Mouse (Mus musculus) embryonic facial prominence, embryonic 10.5 days (tissue): ENCODE results near the gene Xlr5a. TPM values are rescaled to one million over a fixed set of nuclear protein-coding genes. Genes with fewer than 3 reads are reported as not detected.
A peak's percentile ranks its signal among the peaks of the same experiment; 100 is the strongest.
"Not testable (repeated sequence)": the region's sequence is repeated elsewhere in the genome, so short reads cannot be mapped to it uniquely, and the experiment has no call there.

Experiments
- DNase-seq: peaks from one replicate; pipeline ENCODE4 v3.0.0-alpha.2; 2017; ENCODE audit warnings: low spot score
- H3K27ac ChIP-seq: fragments of 300-500 bp; sonication (generic); replicated peaks from 2 replicates; pipeline ENCODE4 v1.5.1; 2016; ENCODE audit warnings: mild to moderate bottlenecking
- H3K27me3 ChIP-seq: fragments of 300-500 bp; sonication (generic); replicated peaks from 2 replicates; pipeline ENCODE4 v1.6.1; 2016; ENCODE audit warnings: low read depth, mild to moderate bottlenecking; ENCODE audit not compliant: poor library complexity, severe bottlenecking
- H3K36me3 ChIP-seq: fragments of 300-500 bp; sonication (generic); replicated peaks from 2 replicates; pipeline ENCODE4 v1.6.1; 2016; ENCODE audit warnings: mild to moderate bottlenecking, moderate library complexity
- H3K4me1 ChIP-seq: fragments of 300-500 bp; sonication (generic); 2 replicates; pipeline ENCODE4 v1.6.1; 2016
- H3K4me3 ChIP-seq: fragments of 300-500 bp; sonication (generic); 2 replicates; pipeline ENCODE4 v1.5.1; 2016; ENCODE audit warnings: mild to moderate bottlenecking, moderate library complexity
- H3K9me3 ChIP-seq: fragments of 300-500 bp; sonication (generic); 2 replicates; pipeline ENCODE4 v1.6.1; 2016; ENCODE audit warnings: mild to moderate bottlenecking
- WGBS: fragments of 180-500 bp; shearing (Covaris S2); methylation state at CpG from one replicate; pipeline ENCODE4 v1.1.7; 2016; 5-methylcytosine and 5-hydroxymethylcytosine counted together
- polyA plus RNA-seq: library from polyadenylated mRNA; unstranded; fragments of >200 nt; fragmentation: Nextera tagmentation; extraction: Ambion mirVana; gene quantifications from 2 replicates; pipeline ENCODE4 v1.2.1, GENCODE M21; 2016

The Xlr5a gene
- polyA plus RNA-seq, 1 experiment from 2014 or later = not detected

GRCm38 (mm10) chrX:73229288-73229687, 63.5 kb downstream of the Xlr5a start:
- H3K4me3 ChIP-seq = peak overlapping the region; percentile 71
- no peak overlapping the region for H3K27ac ChIP-seq
- no peaks in the 10 kb centered on the region for H3K9me3 ChIP-seq
- 41% methylated on average over 3 of the region's 3 CpGs for WGBS
- no peaks in the 10 kb centered on the region for H3K36me3 ChIP-seq
- peaks cover 29% of the 10 kb centered on the region for H3K27me3 ChIP-seq
- peaks cover 7% of the 10 kb centered on the region; the same call in 1 of the 2 replicates for H3K4me1 ChIP-seq
- no peak for DNase-seq

GRCm38 (mm10) chrX:73228606-73229214, 64.1 kb downstream of the Xlr5a start:
- Histone ChIP-seq H3K4me1 (peaks cover 7% of the 10 kb centered on the region; the same call in 1 of the 2 replicates), H3K36me3 (no peaks in the 10 kb centered on the region), H3K27me3 (peaks cover 29% of the 10 kb centered on the region), H3K27ac (peak overlapping the region; percentile 86), H3K9me3 (no peaks in the 10 kb centered on the region), H3K4me3 (peak overlapping the region; percentile 71)
- WGBS = 21% methylated on average over 51 of the region's 51 CpGs
- peak; percentile 54 for DNase-seq

GRCm38 (mm10) chrX:73227914-73228605, 64.7 kb downstream of the Xlr5a start, which contains the start of gene F8a:
Gene F8a (plus strand): TSS chrX:73228291.
- Histone ChIP-seq H3K4me3 (peak within 1 kb of the TSS; percentile 71), H3K4me1 (peaks cover 7% of the 10 kb centered on the region; the same call in 1 of the 2 replicates), H3K27me3 (peaks cover 29% of the 10 kb centered on the region), H3K27ac (peak within 1 kb of the TSS; percentile 86), H3K36me3 (no peaks in the 10 kb centered on the region), H3K9me3 (no peaks in the 10 kb centered on the region)
- peak; percentile 81 for DNase-seq
- 15% methylated on average over 39 of the region's 39 CpGs for WGBS

GRCm38 (mm10) chrX:73225365-73225764, 67.4 kb downstream of the Xlr5a start:
- 57% methylated on average over 1 of the region's 1 CpGs for WGBS
- H3K4me3 ChIP-seq = no peak overlapping the region
- no peaks in the 10 kb centered on the region for H3K9me3 ChIP-seq
- no peak for DNase-seq
- H3K27ac ChIP-seq = no peak overlapping the region
- H3K27me3 ChIP-seq = peaks cover 24% of the 10 kb centered on the region
- peaks cover 7% of the 10 kb centered on the region; the same call in 1 of the 2 replicates for H3K4me1 ChIP-seq
- H3K36me3 ChIP-seq = no peaks in the 10 kb centered on the region

- H3K27ac ChIP-seq, H3K4me3 ChIP-seq, DNase-seq, H3K9me3 ChIP-seq, H3K4me1 ChIP-seq, H3K27me3 ChIP-seq, H3K36me3 ChIP-seq: not testable (repeated sequence)
- 85% methylated on average over 19 of the region's 19 CpGs for WGBS
Observed at GRCm38 (mm10) chrX:73213819-73214564, 78.8 kb downstream of the Xlr5a start, which contains the start of gene Xlr4b. Gene Xlr4b (plus strand): TSS chrX:73214333.

GRCm38 (mm10) chrX:73191934-73192333, 100.8 kb downstream of the Xlr5a start, which contains the start of gene Xlr3b:
Gene Xlr3b (plus strand): TSS chrX:73192207.
- not testable (repeated sequence) for DNase-seq, H3K36me3 ChIP-seq, H3K27me3 ChIP-seq, H3K4me1 ChIP-seq, H3K4me3 ChIP-seq, H3K27ac ChIP-seq, H3K9me3 ChIP-seq
- WGBS = 80% methylated on average over 12 of the region's 12 CpGs

GRCm38 (mm10) chrX:73176889-73177288, 115.9 kb downstream of the Xlr5a start, which contains the start of gene Spin2d:
Gene Spin2d (minus strand): TSS chrX:73176989.
- not testable (repeated sequence) for H3K27ac ChIP-seq, H3K9me3 ChIP-seq, H3K4me3 ChIP-seq, H3K4me1 ChIP-seq, H3K27me3 ChIP-seq, H3K36me3 ChIP-seq, DNase-seq
- 90% methylated on average over 8 of the region's 15 CpGs for WGBS

GRCm38 (mm10) chrX:73149350-73149749, 143.4 kb downstream of the Xlr5a start, which contains the start of gene DXBay18:
Gene DXBay18 (minus strand): TSS chrX:73149450.
- H3K4me1 ChIP-seq, H3K9me3 ChIP-seq, H3K4me3 ChIP-seq, H3K27ac ChIP-seq, H3K36me3 ChIP-seq, DNase-seq, H3K27me3 ChIP-seq: not testable (repeated sequence)
- no CpG with 5 or more reads among the region's 7 CpGs for WGBS

- not testable (repeated sequence) for H3K4me3 ChIP-seq, H3K36me3 ChIP-seq, H3K9me3 ChIP-seq, H3K4me1 ChIP-seq, H3K27ac ChIP-seq, H3K27me3 ChIP-seq, DNase-seq
- WGBS = no CpG with 5 or more reads among the region's 20 CpGs
Observed at GRCm38 (mm10) chrX:73148496-73148895, 144.3 kb downstream of the Xlr5a start, which contains the start of gene Xlr5b. Gene Xlr5b (plus strand): TSS chrX:73148796.

GRCm38 (mm10) chrX:73143218-73143618, 149.6 kb downstream of the Xlr5a start:
- not testable (repeated sequence) for H3K27ac ChIP-seq, H3K36me3 ChIP-seq, DNase-seq, H3K4me1 ChIP-seq, H3K9me3 ChIP-seq, H3K4me3 ChIP-seq, H3K27me3 ChIP-seq
- WGBS = no CpG with 5 or more reads among the region's 7 CpGs

GRCm38 (mm10) chrX:73122859-73123829, 169.6 kb downstream of the Xlr5a start:
- not testable (repeated sequence) for H3K4me1 ChIP-seq, H3K27me3 ChIP-seq, H3K36me3 ChIP-seq, H3K27ac ChIP-seq, H3K9me3 ChIP-seq, DNase-seq, H3K4me3 ChIP-seq
- no CpG with 5 or more reads among the region's 12 CpGs for WGBS
